Mouse (Mus musculus): ENCODE results near the gene Olfr1369-ps1. TPM values are rescaled to one million over a fixed set of nuclear protein-coding genes. Genes with fewer than 3 reads are reported as not detected.

Olfr1369-ps1 gene
- polyA plus RNA-seq, 1 experiment from 2014 or later, result not detected

Other genes starting within 250 kb of the Olfr1369-ps1 start
- not detected in 2 replicates for gene Olfr1370, start 36.5 kb upstream of the Olfr1369-ps1 start, polyA plus RNA-seq (2014; fragmentation: Nextera tagmentation; extraction: Ambion mirVana)
- not detected in 2 replicates for gene Olfr263, start 18.2 kb downstream of the Olfr1369-ps1 start, polyA plus RNA-seq (2014; fragmentation: Nextera tagmentation; extraction: Ambion mirVana)
- not detected in 2 replicates for gene Olfr1368, start 34.4 kb downstream of the Olfr1369-ps1 start, polyA plus RNA-seq (2014; fragmentation: Nextera tagmentation; extraction: Ambion mirVana)
- 148 and 160 TPM in 2 replicates for gene Trim27, start 68.0 kb downstream of the Olfr1369-ps1 start, polyA plus RNA-seq (2014; fragmentation: Nextera tagmentation; extraction: Ambion mirVana)
- gene Gpx5, start 181.2 kb downstream of the Olfr1369-ps1 start, polyA plus RNA-seq (2014; fragmentation: Nextera tagmentation; extraction: Ambion mirVana), result not detected in 2 replicates
- 0.41 and 0.67 TPM in 2 replicates for gene Gpx6, start 200.6 kb downstream of the Olfr1369-ps1 start, polyA plus RNA-seq (2014; fragmentation: Nextera tagmentation; extraction: Ambion mirVana)
- not detected in 2 replicates for gene Olfr1367, start 235.4 kb downstream of the Olfr1369-ps1 start, polyA plus RNA-seq (2014; fragmentation: Nextera tagmentation; extraction: Ambion mirVana)

Measured in embryonic facial prominence, embryonic 11.5 days (tissue).